Mouse (Mus musculus): Measurements from ENCODE around the gene Plscr3. TPM values are rescaled to one million over a fixed set of nuclear protein-coding genes. Genes with fewer than 3 reads are reported as not detected.

The Plscr3 gene
- total RNA-seq, 2 experiments from 2014 or later, result 10.8 to 13.7 TPM

DNA sequence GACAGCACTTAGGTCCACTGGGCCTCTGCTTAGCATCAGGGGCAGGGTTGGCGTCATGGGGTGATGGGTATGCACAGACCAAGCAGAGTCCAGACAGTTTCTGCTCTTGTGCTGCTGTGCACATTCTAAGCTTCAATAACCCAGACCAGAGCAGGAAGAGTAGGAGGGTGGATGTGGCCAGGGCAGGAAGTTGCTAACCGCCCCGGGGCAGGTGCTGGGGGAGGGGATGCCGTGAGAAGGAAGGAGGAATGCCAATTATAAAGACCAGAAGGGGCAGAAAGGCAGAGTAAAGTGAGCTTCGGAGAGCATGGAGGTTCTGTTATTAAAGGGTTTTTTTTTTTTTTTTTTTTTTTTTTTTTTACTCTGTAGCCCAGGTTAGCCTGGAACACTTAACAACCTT lies 48.5 kb downstream of the Plscr3 start:
- no peak for DNase-seq

GRCm38 (mm10) chr11:69895291-69895690 lies 49.1 kb downstream of the Plscr3 start, which contains the start of gene Acap1:
Gene Acap1 (minus strand): TSS chr11:69895539.
- no peak for DNase-seq

GRCm38 (mm10) chr11:69899870-69900269 lies 53.7 kb downstream of the Plscr3 start:
- no peak for DNase-seq

DNA sequence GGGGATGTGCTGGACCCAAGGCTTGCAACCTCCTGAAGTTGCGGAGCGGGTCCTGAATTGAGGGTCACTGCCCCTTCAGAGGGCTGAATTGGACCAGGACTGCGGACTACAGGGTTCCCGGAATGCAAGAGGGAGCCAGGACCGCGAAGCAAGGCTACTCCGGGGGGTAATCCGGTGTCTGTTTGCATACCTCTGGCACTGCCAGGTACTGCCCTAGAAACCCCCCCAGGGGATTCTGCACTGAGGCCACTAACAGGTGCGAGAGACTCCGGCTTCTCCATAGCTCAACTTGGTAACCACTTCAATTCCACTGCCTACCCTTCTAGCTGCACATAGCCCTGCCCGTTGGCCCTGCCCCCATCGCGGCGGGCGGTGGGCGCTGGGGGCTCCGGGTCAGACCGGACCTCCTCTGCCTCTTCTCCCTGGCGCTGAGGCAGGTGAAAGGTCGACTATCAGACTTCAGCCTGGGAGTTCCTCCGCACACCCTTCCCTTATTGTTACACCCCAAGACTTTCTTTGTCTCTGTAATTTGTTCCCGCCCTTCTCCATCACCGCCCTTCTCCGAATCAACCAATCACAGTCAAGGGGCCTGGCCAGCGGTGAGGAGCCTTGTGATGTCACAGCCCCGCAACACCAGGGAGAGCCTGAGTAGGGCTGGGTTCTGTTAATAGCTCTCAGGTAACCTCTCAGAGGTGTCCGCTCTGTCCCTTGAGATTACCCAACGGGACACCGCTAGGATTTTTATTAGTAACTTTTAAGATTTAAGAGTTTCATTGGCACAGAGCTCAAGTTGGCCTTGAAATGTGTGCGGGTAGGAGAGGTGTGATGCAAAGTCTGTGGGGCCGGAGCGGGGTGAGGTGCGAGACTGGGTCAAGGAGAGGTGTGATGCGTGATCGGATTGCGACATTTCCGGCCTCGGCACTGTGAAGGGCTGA lies 54.6 kb downstream of the Plscr3 start, which contains the start of the genes 2810408A11Rik and Neurl4:
Gene 2810408A11Rik, minus strand, starts transcription at position 517 of the 935 bp plus-strand sequence.
Gene Neurl4, plus strand, starts transcription at position 602 of the 935 bp plus-strand sequence.
- peak; percentile 88 for DNase-seq

DNA sequence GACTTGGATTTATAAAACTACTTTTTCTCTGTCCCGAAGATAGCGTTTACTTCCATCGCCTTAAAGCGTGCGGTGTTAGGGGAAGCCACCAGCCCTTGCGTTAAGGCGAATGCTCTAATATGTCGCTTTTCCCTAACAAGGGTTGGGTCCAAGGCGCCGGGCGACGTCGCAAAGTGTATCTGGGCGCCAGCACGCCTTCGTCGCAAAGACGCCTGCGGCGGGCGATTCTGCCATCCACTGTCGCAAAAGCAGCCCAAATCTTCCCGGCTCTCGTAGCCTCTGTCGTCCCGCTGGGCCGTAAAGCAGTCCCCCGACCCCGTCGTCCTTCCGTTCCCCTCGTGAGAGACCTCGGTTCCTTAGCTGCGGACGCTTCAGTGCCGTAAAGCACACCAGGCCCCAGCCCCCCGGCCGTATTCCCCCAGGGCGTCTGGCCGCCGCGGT lies 55.2 kb downstream of the Plscr3 start:
- DNase-seq, result peak; percentile 98

Small RNA genes within 50 kb of the gene (microRNA-seq; reads per million reads assigned to microRNA genes)
- gene Mir6924 (ENCODE audit: borderline replicate concordance in 2 of 2), result 0 reads per million in 2 experiments

Other genes with a start within 250 kb of the Plscr3 start
- gene Atp1b2, start 240.4 kb upstream of the Plscr3 start, total RNA-seq (2021), result 100 to 1,000 TPM; 365 to 378 TPM
- gene Shbg, start 228.5 kb upstream of the Plscr3 start, total RNA-seq (2021), result under 1 TPM in 1 of 2 experiments, not detected in 1; 0.62 TPM
- gene Sat2, start 224.4 kb upstream of the Plscr3 start, total RNA-seq (2021), result 1 to 10 TPM; 2.3 to 2.8 TPM
- gene Fxr2, start 213.4 kb upstream of the Plscr3 start, total RNA-seq (2021), result 10 to 100 TPM; 76.0 to 77.1 TPM
- not detected for gene Sox15, start 191.1 kb upstream of the Plscr3 start, total RNA-seq (2021)
- gene Mpdu1, start 183.7 kb upstream of the Plscr3 start, total RNA-seq (2021), result 10 to 100 TPM in 1 of 2 experiments, 1 to 10 TPM in 1; 6.6 to 10.0 TPM
- 1 to 10 TPM; 1.3 to 9.1 TPM for gene Cd68, start 180.2 kb upstream of the Plscr3 start, total RNA-seq (2021)
- 100 to 1,000 TPM in 1 of 2 experiments, 10 to 100 TPM in 1; 99.8 to 102 TPM for gene Eif4a1, start 174.0 kb upstream of the Plscr3 start, total RNA-seq (2021)
- gene Senp3, start 164.3 kb upstream of the Plscr3 start, total RNA-seq (2021), result 10 to 100 TPM; 19.1 to 23.5 TPM
- gene Tnfsf13, start 160.6 kb upstream of the Plscr3 start, total RNA-seq (2021), result 1 to 10 TPM in 1 of 2 experiments, under 1 TPM in 1; 0.67 to 1.5 TPM
- gene Tnfsf12, start 150.5 kb upstream of the Plscr3 start, total RNA-seq (2021), result 10 to 100 TPM in 1 of 2 experiments, 1 to 10 TPM in 1; 8.3 to 11.6 TPM
- 1 to 10 TPM in 1 of 2 experiments, under 1 TPM in 1; 0.87 to 2.1 TPM for gene Tnfsfm13, start 150.3 kb upstream of the Plscr3 start, total RNA-seq (2021)
- gene Polr2a, start 87.7 kb upstream of the Plscr3 start, total RNA-seq (2021), result 10 to 100 TPM; 24.7 to 27.5 TPM
- gene Slc35g3, start 84.4 kb upstream of the Plscr3 start, total RNA-seq (2021), result not detected
- gene Zbtb4, start 80.5 kb upstream of the Plscr3 start, total RNA-seq (2021), result 10 to 100 TPM; 23.0 to 28.1 TPM
- 10 to 100 TPM; 36.2 to 53.1 TPM for gene Chrnb1, start 50.4 kb upstream of the Plscr3 start, total RNA-seq (2021)
- 1 to 10 TPM; 6.3 to 6.7 TPM for gene Fgf11, start 44.5 kb upstream of the Plscr3 start, total RNA-seq (2021)
- under 1 TPM; 0.18 to 0.35 TPM for gene Tmem102, start 40.8 kb upstream of the Plscr3 start, total RNA-seq (2021)
- gene Gm39566, start 31.1 kb upstream of the Plscr3 start, total RNA-seq (2021), result not detected
- gene Spem2, start 27.9 kb upstream of the Plscr3 start, total RNA-seq (2021), result not detected
- gene Spem1, start 24.2 kb upstream of the Plscr3 start, total RNA-seq (2021), result not detected
- 1 to 10 TPM; 3.1 to 3.9 TPM for gene Nlgn2, start 8.6 kb upstream of the Plscr3 start, total RNA-seq (2021)
- 100 to 1,000 TPM; 126 to 144 TPM for gene Tmem256, start 7.9 kb upstream of the Plscr3 start, total RNA-seq (2021)
- gene Tnk1, start 12.4 kb downstream of the Plscr3 start, total RNA-seq (2021), result under 1 TPM in 1 of 2 experiments, not detected in 1; 0.11 TPM
- not detected for gene Tmem95, start 31.6 kb downstream of the Plscr3 start, total RNA-seq (2021)
- 1 to 10 TPM; 1.7 to 2.2 TPM for gene Kctd11, start 35.0 kb downstream of the Plscr3 start, total RNA-seq (2021)
- gene Acap1, start 49.2 kb downstream of the Plscr3 start, total RNA-seq (2021), result under 1 TPM; 0.26 to 0.38 TPM
- gene 2810408A11Rik, start 54.6 kb downstream of the Plscr3 start, total RNA-seq (2021), result not detected
- gene Neurl4, start 54.7 kb downstream of the Plscr3 start, total RNA-seq (2021), result 10 to 100 TPM; 25.4 to 26.0 TPM
- 10 to 100 TPM; 34.6 to 35.2 TPM for gene Gps2, start 67.5 kb downstream of the Plscr3 start, total RNA-seq (2021)
- gene Eif5a, start 75.6 kb downstream of the Plscr3 start, total RNA-seq (2021), result 100 to 1,000 TPM; 417 to 422 TPM
- gene Ybx2, start 89.4 kb downstream of the Plscr3 start, total RNA-seq (2021), result 10 to 100 TPM; 10.4 to 10.9 TPM
- 100 to 1,000 TPM; 306 to 340 TPM for gene Slc2a4, start 101.8 kb downstream of the Plscr3 start, total RNA-seq (2021)
- gene Cldn7, start 118.4 kb downstream of the Plscr3 start, total RNA-seq (2021), result under 1 TPM in 1 of 2 experiments, not detected in 1; 0.91 TPM
- 100 to 1,000 TPM; 195 to 205 TPM for gene Ctdnep1, start 134.8 kb downstream of the Plscr3 start, total RNA-seq (2021)
- 10 to 100 TPM; 37.0 to 44.2 TPM for gene Elp5, start 136.1 kb downstream of the Plscr3 start, total RNA-seq (2021)
- gene Gabarap, start 144.8 kb downstream of the Plscr3 start, total RNA-seq (2021), result 100 to 1,000 TPM; 148 to 170 TPM
- gene Phf23, start 149.4 kb downstream of the Plscr3 start, total RNA-seq (2021), result 10 to 100 TPM; 15.0 to 16.1 TPM
- gene Dvl2, start 154.2 kb downstream of the Plscr3 start, total RNA-seq (2021), result 1 to 10 TPM; 3.7 to 4.1 TPM
- 100 to 1,000 TPM; 342 to 380 TPM for gene Acadvl, start 169.0 kb downstream of the Plscr3 start, total RNA-seq (2021)
- gene Dlg4, start 170.6 kb downstream of the Plscr3 start, total RNA-seq (2021), result 1 to 10 TPM; 5.6 to 6.9 TPM
- gene Asgr1, start 207.7 kb downstream of the Plscr3 start, total RNA-seq (2021), result not detected
- gene Asgr2, start 246.3 kb downstream of the Plscr3 start, total RNA-seq (2021), result not detected